Mouse (Mus musculus) midbrain, embryonic 15.5 days (tissue): ENCODE data around the gene Rabac1. TPM values are rescaled to one million over a fixed set of nuclear protein-coding genes. Genes with fewer than 3 reads are reported as not detected.

Experiments used
- ATAC-seq: fragments of 200-750 bp; cut with Nextera tagmentation; replicated peaks from 2 replicates; pipeline ENCODE4 v1.8.0; 2017; ENCODE audit warnings: moderate TSS enrichment
- H3K27ac ChIP-seq: fragments of 300-500 bp; sonication (generic); 2 replicates; pipeline ENCODE4 v1.5.1; 2015; ENCODE audit warnings: mild to moderate bottlenecking, inconsistent platforms
- H3K27me3 ChIP-seq: fragments of 300-500 bp; sonication (generic); replicated peaks from 2 replicates; pipeline ENCODE4 v1.6.1; 2015; ENCODE audit warnings: inconsistent platforms
- H3K36me3 ChIP-seq: fragments of 300-500 bp; sonication (generic); replicated peaks from 2 replicates; pipeline ENCODE4 v1.6.1; 2015; ENCODE audit warnings: inconsistent platforms
- H3K4me1 ChIP-seq: fragments of 300-500 bp; sonication (generic); 2 replicates; pipeline ENCODE4 v1.6.1; 2015; ENCODE audit warnings: inconsistent platforms
- H3K4me2 ChIP-seq: fragments of 300-500 bp; sonication (generic); 2 replicates; pipeline ENCODE4 v1.6.1; 2015; ENCODE audit warnings: inconsistent platforms, mild to moderate bottlenecking, moderate library complexity
- H3K4me3 ChIP-seq: fragments of 300-500 bp; sonication (generic); 2 replicates; pipeline ENCODE4 v1.5.1; 2015; ENCODE audit warnings: mild to moderate bottlenecking, inconsistent platforms
- H3K9ac ChIP-seq: fragments of 300-500 bp; sonication (generic); 2 replicates; pipeline ENCODE4 v1.6.1; 2015; ENCODE audit warnings: mild to moderate bottlenecking, inconsistent platforms
- H3K9me3 ChIP-seq: fragments of 300-500 bp; sonication (generic); 2 replicates; pipeline ENCODE4 v1.6.1; 2016; ENCODE audit warnings: inconsistent platforms
- WGBS: fragments of 180-500 bp; shearing (Covaris S2); methylation state at CpG from one replicate; pipeline ENCODE4 v1.1.7; 2015; ENCODE audit warnings: mixed read lengths; 5-methylcytosine and 5-hydroxymethylcytosine counted together
- polyA plus RNA-seq: library from polyadenylated mRNA; unstranded; fragments of >200 nt; fragmentation: Nextera tagmentation; extraction: Ambion mirVana; gene quantifications from 2 replicates; pipeline ENCODE4 v1.2.1, GENCODE M21; 2015

The Rabac1 gene
- polyA plus RNA-seq, 1 experiment from 2014 or later = 275 TPM

- peak overlapping the region; percentile 98 for H3K27ac ChIP-seq
- no peaks in the 10 kb centered on the region for H3K27me3 ChIP-seq
- H3K9me3 ChIP-seq = no peaks in the 10 kb centered on the region
- H3K4me2 ChIP-seq = peak overlapping the region; percentile 53
- H3K4me1 ChIP-seq = peaks cover 55% of the 10 kb centered on the region
- peak overlapping the region; percentile 98 for H3K9ac ChIP-seq
- peaks cover 14% of the 10 kb centered on the region for H3K36me3 ChIP-seq
- H3K4me3 ChIP-seq = peak overlapping the region; percentile 97
- ATAC-seq = no peak
- 73% methylated on average over 8 of the region's 8 CpGs for WGBS
Observed at GRCm38 (mm10) chr7:25003820-25004388, 31.4 kb upstream of the Rabac1 start.

GRCm38 (mm10) chr7:25003291-25003690 is 30.7 kb upstream of the Rabac1 start:
- ATAC-seq = no peak
- no peaks in the 10 kb centered on the region for H3K27me3 ChIP-seq
- H3K9me3 ChIP-seq = no peaks in the 10 kb centered on the region
- H3K9ac ChIP-seq = peak overlapping the region; percentile 98
- peaks cover 18% of the 10 kb centered on the region for H3K36me3 ChIP-seq
- peak overlapping the region; percentile 53 for H3K4me2 ChIP-seq
- H3K4me1 ChIP-seq = peaks cover 49% of the 10 kb centered on the region
- peak overlapping the region; percentile 98 for H3K27ac ChIP-seq
- 28% methylated on average over 11 of the region's 11 CpGs for WGBS
- H3K4me3 ChIP-seq = peak overlapping the region; percentile 97

DNA sequence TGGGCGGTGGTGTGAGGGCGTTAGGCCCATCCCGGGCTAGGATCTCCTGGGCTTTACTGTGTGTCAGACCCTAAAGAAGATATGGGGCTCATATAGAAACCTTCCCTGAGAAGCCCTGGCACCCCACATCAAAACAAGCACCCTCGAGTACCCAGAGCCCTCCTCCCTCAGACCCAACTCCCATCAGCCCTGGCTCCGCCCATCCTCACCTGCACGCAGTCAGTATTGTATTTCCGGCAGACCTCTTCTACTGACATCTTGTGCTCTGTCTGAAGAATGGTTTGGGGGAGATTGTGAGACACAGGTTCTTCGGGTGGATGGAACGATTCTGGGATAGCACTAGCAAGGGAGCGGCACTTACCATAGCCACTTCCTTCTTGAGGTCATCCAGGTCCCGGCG is 28.2 kb upstream of the Rabac1 start:
- H3K36me3 ChIP-seq = peaks cover 31% of the 10 kb centered on the region
- H3K4me1 ChIP-seq = peaks cover 27% of the 10 kb centered on the region
- H3K27me3 ChIP-seq = no peaks in the 10 kb centered on the region
- H3K9me3 ChIP-seq = no peaks in the 10 kb centered on the region
- no peak overlapping the region for H3K27ac ChIP-seq
- no peak overlapping the region for H3K9ac ChIP-seq
- H3K4me3 ChIP-seq = no peak overlapping the region
- no peak overlapping the region for H3K4me2 ChIP-seq
- no peak for ATAC-seq
- WGBS = 81% methylated on average over 12 of the region's 12 CpGs

GRCm38 (mm10) chr7:25000211-25000610 is 27.7 kb upstream of the Rabac1 start:
- Histone ChIP-seq H3K9ac (no peak overlapping the region), H3K36me3 (peaks cover 35% of the 10 kb centered on the region), H3K27me3 (no peaks in the 10 kb centered on the region), H3K27ac (no peak overlapping the region), H3K4me3 (no peak overlapping the region), H3K4me1 (peaks cover 27% of the 10 kb centered on the region), H3K4me2 (no peak overlapping the region), H3K9me3 (no peaks in the 10 kb centered on the region)
- 71% methylated on average over 7 of the region's 7 CpGs for WGBS
- no peak for ATAC-seq

DNA sequence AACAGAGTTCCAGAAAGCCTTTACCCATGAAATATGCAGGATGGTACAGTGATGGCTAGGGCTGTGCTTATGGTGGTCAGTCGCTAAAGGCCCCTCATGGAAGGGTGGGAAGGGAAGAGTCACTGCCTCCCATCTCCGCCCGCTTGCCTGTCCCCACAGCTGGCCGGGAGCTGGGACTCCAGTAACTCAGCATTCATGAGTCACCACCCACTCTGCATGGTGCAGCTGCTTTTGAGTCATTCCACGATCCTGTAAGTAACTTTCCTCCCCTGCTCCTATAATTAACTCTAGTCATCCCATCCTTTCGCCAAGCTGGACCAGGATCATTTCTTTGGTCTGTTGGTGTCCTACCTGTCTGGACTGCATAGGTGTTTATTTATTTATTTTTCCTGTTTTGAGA is 20.5 kb upstream of the Rabac1 start:
- Histone ChIP-seq H3K9ac (no peak overlapping the region), H3K27ac (no peak overlapping the region), H3K36me3 (peaks cover 78% of the 10 kb centered on the region), H3K9me3 (no peaks in the 10 kb centered on the region), H3K4me3 (no peak overlapping the region), H3K27me3 (no peaks in the 10 kb centered on the region), H3K4me2 (no peak overlapping the region), H3K4me1 (0 out of 2 replicates have a peak, but pooled peaks cover 3% of the 10 kb centered on the region)
- 78% methylated on average over 6 of the region's 6 CpGs for WGBS
- no peak for ATAC-seq

GRCm38 (mm10) chr7:24990478-24990877 is 17.9 kb upstream of the Rabac1 start:
- WGBS = 79% methylated on average over 8 of the region's 8 CpGs
- H3K4me3 ChIP-seq = no peak overlapping the region
- ATAC-seq = no peak
- H3K4me1 ChIP-seq = no peaks in the 10 kb centered on the region
- no peak overlapping the region for H3K4me2 ChIP-seq
- H3K27me3 ChIP-seq = no peaks in the 10 kb centered on the region
- no peak overlapping the region for H3K27ac ChIP-seq
- H3K9me3 ChIP-seq = no peaks in the 10 kb centered on the region; the same call in 1 of the 2 replicates
- H3K9ac ChIP-seq = no peak overlapping the region
- H3K36me3 ChIP-seq = peaks cover 83% of the 10 kb centered on the region

DNA sequence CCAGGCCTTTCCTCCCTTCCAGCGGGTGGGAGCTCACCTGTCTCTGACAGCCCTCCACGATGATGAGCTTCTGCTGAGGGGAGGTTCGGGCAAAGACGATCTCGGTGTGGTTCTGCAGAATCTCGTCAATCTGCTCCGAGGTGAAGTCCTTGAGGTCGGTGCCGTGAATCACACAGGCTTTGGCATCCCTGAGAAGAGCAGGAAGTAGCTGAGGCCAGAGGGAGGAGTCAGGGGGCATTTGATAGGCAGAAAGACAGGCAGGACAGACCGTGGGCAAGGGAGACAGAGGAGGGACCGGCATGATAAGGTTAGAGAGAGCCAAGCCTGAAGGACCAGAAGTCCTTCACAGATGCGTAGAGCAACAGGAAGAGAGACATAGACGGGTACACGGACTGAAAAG is 15.4 kb upstream of the Rabac1 start:
- H3K36me3 ChIP-seq = peaks cover 69% of the 10 kb centered on the region
- no peak for ATAC-seq

GRCm38 (mm10) chr7:24985799-24986198 is 13.2 kb upstream of the Rabac1 start:
- 70% methylated on average over 5 of the region's 5 CpGs for WGBS
- H3K27ac ChIP-seq = no peak overlapping the region
- no peaks in the 10 kb centered on the region for H3K27me3 ChIP-seq
- no peak overlapping the region for H3K4me3 ChIP-seq
- H3K9ac ChIP-seq = no peak overlapping the region
- H3K36me3 ChIP-seq = peaks cover 69% of the 10 kb centered on the region
- H3K4me1 ChIP-seq = no peaks in the 10 kb centered on the region
- no peak overlapping the region for H3K4me2 ChIP-seq
- no peaks in the 10 kb centered on the region; the same call in 1 of the 2 replicates for H3K9me3 ChIP-seq
- ATAC-seq = no peak

More for the DNA sequence above, 15.4 kb upstream of the Rabac1 start:
- Histone ChIP-seq H3K9me3 (no peaks in the 10 kb centered on the region; the same call in 1 of the 2 replicates), H3K4me3 (no peak overlapping the region), H3K27ac (no peak overlapping the region), H3K27me3 (no peaks in the 10 kb centered on the region), H3K4me2 (no peak overlapping the region), H3K9ac (no peak overlapping the region), H3K4me1 (no peaks in the 10 kb centered on the region)
- whole genome bisulfite sequencing = 88% methylated on average over 14 of the region's 14 CpGs

DNA sequence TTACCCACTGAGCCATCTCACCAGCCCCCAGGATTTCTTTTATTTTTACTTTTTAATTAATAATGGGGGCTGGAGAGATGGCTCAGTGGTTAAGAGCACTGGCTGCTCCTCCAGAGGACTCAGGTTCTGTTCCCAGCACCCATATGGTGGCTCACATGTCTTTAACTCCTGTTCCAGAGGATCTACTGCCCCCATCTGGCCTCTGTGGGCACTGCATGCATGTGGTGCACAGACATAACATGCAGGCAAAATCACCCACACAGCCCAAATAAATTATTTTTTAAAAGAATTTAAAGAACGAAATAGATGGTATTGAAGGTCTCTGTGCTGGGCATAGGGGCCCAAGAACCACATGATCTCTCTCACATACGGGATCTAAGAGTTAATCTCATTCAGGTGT is 11.8 kb upstream of the Rabac1 start:
- peaks cover 69% of the 10 kb centered on the region for H3K36me3 ChIP-seq
- no peaks in the 10 kb centered on the region; the same call in 1 of the 2 replicates for H3K9me3 ChIP-seq
- no peak overlapping the region for H3K9ac ChIP-seq
- no peak overlapping the region for H3K27ac ChIP-seq
- H3K4me3 ChIP-seq = no peak overlapping the region
- no peaks in the 10 kb centered on the region for H3K27me3 ChIP-seq
- no peak for ATAC-seq
- no peak overlapping the region for H3K4me2 ChIP-seq
- H3K4me1 ChIP-seq = no peaks in the 10 kb centered on the region
- 88% methylated on average over 2 of the region's 2 CpGs for WGBS

GRCm38 (mm10) chr7:24983396-24983795 is 10.8 kb upstream of the Rabac1 start:
- no peak for ATAC-seq
- Histone ChIP-seq H3K27me3 (no peaks in the 10 kb centered on the region), H3K4me2 (no peak overlapping the region), H3K27ac (no peak overlapping the region), H3K9ac (no peak overlapping the region), H3K9me3 (no peaks in the 10 kb centered on the region; the same call in 1 of the 2 replicates), H3K4me1 (no peaks in the 10 kb centered on the region), H3K36me3 (peaks cover 69% of the 10 kb centered on the region), H3K4me3 (no peak overlapping the region)
- WGBS = 91% methylated on average over 5 of the region's 5 CpGs

GRCm38 (mm10) chr7:24980439-24980838 is 7.9 kb upstream of the Rabac1 start:
- WGBS = 79% methylated on average over 7 of the region's 7 CpGs
- peaks cover 56% of the 10 kb centered on the region for H3K36me3 ChIP-seq
- ATAC-seq = no peak
- H3K27me3 ChIP-seq = no peaks in the 10 kb centered on the region
- no peak overlapping the region for H3K4me3 ChIP-seq
- no peak overlapping the region for H3K9ac ChIP-seq
- no peak overlapping the region for H3K4me2 ChIP-seq
- H3K4me1 ChIP-seq = no peaks in the 10 kb centered on the region
- H3K9me3 ChIP-seq = no peaks in the 10 kb centered on the region
- H3K27ac ChIP-seq = no peak overlapping the region

DNA sequence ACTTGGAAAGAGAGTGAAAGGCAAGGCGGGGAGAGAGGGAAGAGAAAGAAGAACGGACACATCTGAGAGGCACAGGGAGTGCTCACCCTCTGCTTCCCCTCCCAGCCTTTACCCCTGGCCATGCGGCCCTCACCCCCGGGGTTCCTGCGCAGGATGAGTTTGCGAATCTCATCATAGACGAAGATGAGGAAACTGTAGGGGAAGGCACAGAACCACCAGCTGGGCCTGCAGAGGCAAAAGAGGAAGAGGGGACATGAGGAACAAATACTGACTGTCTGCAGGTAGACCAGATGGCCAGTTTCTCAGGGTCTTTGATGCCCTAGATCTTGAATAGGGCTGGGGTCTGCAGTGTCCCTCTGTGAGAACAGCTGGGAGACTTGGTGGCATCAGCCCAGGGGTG is 6.2 kb upstream of the Rabac1 start:
- Histone ChIP-seq H3K36me3 (peaks cover 48% of the 10 kb centered on the region), H3K27ac (no peak overlapping the region), H3K4me1 (no peaks in the 10 kb centered on the region; the same call in 1 of the 2 replicates), H3K4me3 (no peak overlapping the region), H3K9me3 (no peaks in the 10 kb centered on the region), H3K9ac (no peak overlapping the region), H3K4me2 (no peak overlapping the region), H3K27me3 (no peaks in the 10 kb centered on the region)
- 88% methylated on average over 7 of the region's 7 CpGs for WGBS
- ATAC-seq = no peak

DNA sequence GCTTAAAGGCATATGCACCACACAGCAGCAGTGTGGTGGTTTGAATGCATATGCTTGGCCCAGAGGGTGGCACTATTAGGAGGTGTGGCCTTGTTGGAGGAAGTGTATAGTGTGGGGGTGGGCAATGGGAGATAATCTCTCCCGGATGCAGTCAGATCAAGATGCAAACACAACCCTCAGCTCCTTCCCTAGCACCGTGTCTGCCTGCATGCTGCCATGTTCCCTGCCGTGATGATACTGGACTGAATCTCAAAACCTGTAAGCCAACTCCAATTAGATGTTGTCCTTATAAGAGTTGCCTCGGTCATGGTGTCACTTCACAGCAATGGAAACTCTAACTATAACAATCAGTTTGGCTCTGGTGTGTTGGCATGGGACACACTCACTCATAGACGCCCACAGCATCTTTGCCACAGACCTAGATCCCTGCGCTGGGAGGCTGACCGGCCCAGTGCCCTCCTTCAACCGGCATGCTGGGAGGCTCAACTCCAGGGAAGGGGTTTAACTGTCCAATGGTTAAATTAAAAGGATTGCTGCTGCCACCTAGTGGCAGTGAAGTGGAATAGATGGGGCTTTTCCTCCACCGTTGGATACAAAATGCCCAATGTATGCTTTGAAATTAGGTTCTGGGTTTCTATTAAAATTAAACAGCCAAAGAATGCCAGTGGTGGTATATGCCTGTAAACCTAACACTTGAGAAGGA is 2.5 kb upstream of the Rabac1 start:
- Histone ChIP-seq H3K36me3 (peaks cover 25% of the 10 kb centered on the region), H3K27ac (0 out of 2 replicates have a peak overlapping the region, but pooled peaks have one; percentile 14), H3K9ac (no peak overlapping the region), H3K4me2 (no peak overlapping the region), H3K4me1 (peaks cover 14% of the 10 kb centered on the region), H3K27me3 (no peaks in the 10 kb centered on the region), H3K9me3 (no peaks in the 10 kb centered on the region), H3K4me3 (no peak overlapping the region)
- no peak for ATAC-seq
- WGBS = 28% methylated on average over 9 of the region's 9 CpGs
